Mouse (Mus musculus): ENCODE results near the gene Slc41a1.

The Slc41a1 gene

GRCm38 (mm10) chr1:131828297-131829126 is 1.2 kb downstream of the Slc41a1 start:
- DNase-seq, result no peak

DNA sequence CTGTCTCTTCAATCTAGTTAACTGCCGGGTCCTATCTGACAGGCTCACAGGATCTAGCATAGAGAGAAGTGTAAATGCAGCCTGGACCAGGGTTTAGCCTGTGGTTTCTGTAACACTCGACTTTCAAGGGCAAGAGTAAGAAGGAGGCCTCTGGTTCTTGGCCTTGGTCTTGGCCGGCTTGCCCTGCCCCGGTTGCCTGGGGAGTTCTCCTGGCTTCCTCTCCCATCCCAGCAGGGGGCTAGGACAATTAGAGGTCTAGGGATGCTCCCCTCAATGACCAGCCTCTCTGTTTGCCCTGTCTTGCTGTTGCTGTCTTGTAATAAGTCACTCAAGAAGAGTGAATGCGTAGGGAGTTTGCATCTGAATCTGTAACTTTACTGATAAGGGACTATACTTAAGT is 2.0 kb downstream of the Slc41a1 start:
- DNase-seq, result peak in 1 of 2 experiments; percentile 43

GRCm38 (mm10) chr1:131830561-131830960 is 3.3 kb downstream of the Slc41a1 start:
- peak in 1 of 2 experiments; percentile 31 for DNase-seq

GRCm38 (mm10) chr1:131830971-131831641 is 3.8 kb downstream of the Slc41a1 start:
- no peak for DNase-seq

GRCm38 (mm10) chr1:131837035-131837434 is 9.7 kb downstream of the Slc41a1 start:
- no peak for DNase-seq

- DNase-seq, result no peak
Observed at GRCm38 (mm10) chr1:131838542-131838941, 11.2 kb downstream of the Slc41a1 start.

DNA sequence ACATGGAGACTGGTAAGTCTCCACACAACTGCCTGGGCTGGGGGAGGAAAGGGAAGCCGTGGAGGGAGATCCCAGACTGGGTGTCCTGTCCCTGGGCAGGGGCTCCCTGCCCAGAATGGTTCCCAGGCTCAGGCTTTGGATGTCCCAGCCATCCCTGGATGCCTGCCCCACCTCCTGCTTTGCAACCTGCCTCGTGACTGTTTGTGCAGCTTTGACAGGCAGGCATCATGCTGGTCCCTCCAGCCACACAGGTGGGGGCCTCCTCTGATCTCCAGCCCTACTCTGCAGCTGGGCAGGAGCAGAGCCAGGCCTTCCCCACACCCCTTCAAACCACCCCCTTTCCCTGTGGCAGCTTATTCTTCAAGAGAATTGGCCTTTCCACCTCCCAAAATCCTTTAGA is 12.0 kb downstream of the Slc41a1 start:
- peak; percentile 60 to 69 for DNase-seq

GRCm38 (mm10) chr1:131842221-131842620 is 14.9 kb downstream of the Slc41a1 start:
- DNase-seq, result no peak

- peak; percentile 54 to 61 for DNase-seq
Observed at GRCm38 (mm10) chr1:131843758-131844157, 16.5 kb downstream of the Slc41a1 start.

GRCm38 (mm10) chr1:131844883-131845282 is 17.6 kb downstream of the Slc41a1 start:
- peak; percentile 55 to 58 for DNase-seq

- DNase-seq, result peak; percentile 86 to 91
Observed at GRCm38 (mm10) chr1:131846255-131846654, 19.0 kb downstream of the Slc41a1 start.

GRCm38 (mm10) chr1:131861811-131862210 is 34.5 kb downstream of the Slc41a1 start:
- no peak for DNase-seq

GRCm38 (mm10) chr1:131865596-131865995 is 38.3 kb downstream of the Slc41a1 start:
- DNase-seq, result no peak

DNA sequence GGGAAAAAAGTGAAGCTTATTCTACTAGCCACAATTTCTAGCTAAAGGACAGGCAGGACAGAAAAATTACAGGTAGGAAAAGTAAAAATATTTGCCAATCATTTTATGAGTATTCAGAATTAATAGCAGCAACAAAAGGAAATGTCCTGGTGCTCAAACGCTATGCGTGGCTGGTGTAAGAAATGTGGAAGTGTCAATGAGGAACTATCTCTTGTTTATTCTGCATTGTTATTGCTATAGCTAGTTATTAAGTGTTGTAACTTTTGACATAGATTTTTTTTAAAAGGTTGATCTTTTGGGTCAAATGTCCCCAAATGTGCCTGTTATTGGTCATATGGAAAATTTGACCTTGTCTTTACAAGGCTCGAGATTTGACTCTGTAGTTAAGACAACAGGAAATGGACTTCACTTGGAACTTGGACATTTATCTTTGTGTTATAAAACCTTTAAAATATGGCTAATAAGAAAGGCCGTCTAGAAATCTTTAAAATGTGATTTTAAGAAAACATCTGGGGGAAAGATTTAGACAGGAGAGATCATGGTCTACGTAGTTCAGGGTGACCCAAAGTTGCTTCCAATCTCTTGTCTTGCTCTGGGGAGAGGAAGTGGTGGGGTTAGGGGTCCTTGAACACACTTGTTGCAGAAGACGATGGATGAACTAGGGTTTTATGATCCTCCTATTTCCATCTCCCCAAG is 39.2 kb downstream of the Slc41a1 start:
- DNase-seq, result no peak

- peak; percentile 84 to 91 for DNase-seq
Observed at GRCm38 (mm10) chr1:131867093-131867945, 40.0 kb downstream of the Slc41a1 start, which contains the start of gene Rab29. Gene Rab29 (plus strand): TSS chr1:131867224.

DNA sequence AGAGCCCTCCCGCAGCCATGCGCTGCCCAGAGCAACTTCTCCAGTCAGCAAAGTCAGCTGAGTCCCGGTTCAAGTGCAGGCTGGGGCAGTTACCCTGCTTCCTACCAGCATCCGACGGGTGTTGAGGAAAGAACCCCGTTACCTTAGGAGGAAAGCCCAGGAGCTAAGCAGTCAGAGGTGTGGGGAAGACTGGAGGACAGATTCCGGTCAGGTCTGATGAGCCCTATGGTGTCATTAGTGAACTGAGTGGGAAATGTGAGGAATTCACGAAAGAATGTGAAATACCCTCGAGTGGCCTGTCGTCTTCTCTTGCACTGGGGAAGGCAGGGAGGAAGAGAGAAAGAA is 40.6 kb downstream of the Slc41a1 start:
- DNase-seq, result peak in 1 of 2 experiments; percentile 8

GRCm38 (mm10) chr1:131869561-131869960 is 42.3 kb downstream of the Slc41a1 start:
- DNase-seq, result no peak

DNA sequence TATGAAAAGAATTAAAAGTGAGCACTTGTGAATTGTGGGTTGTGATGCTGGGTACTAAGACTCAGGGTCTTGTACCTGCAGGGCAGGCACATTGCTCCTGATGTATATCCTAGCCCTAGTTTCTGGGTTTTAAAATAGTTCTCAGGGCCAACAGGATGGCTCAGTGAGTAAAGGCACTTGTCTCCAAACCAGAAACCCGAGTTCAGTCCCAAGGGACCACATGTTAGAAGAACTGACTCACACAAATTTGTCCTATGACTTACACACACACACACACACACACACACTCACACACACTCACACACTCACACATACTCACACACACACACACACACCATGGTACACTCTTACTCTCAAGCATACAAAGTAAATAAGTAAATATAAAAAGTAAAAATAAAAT is 45.6 kb downstream of the Slc41a1 start:
- no peak for DNase-seq

DNA sequence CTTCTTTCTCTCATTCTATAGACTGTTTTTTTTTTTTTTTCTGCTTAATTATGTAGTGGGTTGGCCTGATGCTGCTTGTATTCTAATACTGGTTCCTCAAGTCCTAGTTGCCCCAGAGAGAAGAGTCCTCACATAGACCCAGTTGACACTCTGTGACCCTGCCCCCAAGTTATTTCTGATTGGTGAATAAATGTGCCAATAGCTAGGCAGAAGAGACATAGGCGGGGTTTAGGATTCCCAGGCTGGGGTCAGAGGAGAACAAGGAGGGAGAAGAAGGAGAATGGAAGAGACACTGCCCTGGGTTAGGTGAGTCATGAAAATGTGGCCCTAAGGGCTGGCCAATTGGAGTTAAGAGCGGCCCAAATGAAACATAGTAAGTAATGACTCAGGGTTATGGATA is 52.5 kb downstream of the Slc41a1 start:
- no peak for DNase-seq

DNA sequence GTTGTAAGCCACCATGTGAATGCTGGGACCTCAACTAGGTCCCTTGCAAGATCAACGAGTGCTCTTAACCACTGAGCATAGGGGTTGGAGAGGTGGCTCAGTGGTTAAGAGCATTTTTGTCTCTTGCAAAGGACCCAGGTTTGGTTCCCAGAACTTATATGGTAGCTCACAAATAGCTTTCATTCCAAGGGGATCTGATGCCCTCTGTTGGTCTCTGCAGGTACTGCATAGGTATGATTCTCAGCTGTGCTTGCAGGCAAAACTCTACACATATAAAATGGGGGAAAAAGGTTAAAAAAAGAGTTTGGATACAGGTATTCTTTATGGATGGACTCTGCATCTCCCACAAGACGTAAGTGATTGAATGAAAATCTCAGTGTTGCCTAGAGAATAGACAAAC is 55.5 kb downstream of the Slc41a1 start:
- peak in 1 of 2 experiments; percentile 19 for DNase-seq

DNA sequence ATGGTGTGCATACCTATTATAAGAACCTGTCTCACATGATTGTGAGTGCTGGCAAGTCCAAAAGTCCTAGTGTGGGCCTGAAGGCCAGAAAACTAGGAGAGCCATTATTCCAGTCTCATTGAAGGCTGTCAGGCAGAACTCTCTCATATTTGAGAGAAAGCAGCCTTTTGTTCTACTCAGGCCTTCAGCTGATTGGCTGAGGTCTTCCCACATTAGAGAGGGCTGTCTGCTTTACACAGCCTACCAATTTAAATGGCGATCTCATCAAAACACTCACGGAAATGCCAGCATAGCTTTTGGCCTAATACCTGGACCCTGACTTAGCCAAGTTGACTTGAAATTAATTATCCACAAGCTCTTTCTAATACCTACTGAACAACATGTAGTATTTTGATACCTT is 58.9 kb downstream of the Slc41a1 start:
- no peak for DNase-seq

- no peak for DNase-seq
Observed at GRCm38 (mm10) chr1:131886641-131887040, 59.3 kb downstream of the Slc41a1 start.
